ENCODE assay signal across 9 mouse cellular contexts in the genomic region with DNA sequence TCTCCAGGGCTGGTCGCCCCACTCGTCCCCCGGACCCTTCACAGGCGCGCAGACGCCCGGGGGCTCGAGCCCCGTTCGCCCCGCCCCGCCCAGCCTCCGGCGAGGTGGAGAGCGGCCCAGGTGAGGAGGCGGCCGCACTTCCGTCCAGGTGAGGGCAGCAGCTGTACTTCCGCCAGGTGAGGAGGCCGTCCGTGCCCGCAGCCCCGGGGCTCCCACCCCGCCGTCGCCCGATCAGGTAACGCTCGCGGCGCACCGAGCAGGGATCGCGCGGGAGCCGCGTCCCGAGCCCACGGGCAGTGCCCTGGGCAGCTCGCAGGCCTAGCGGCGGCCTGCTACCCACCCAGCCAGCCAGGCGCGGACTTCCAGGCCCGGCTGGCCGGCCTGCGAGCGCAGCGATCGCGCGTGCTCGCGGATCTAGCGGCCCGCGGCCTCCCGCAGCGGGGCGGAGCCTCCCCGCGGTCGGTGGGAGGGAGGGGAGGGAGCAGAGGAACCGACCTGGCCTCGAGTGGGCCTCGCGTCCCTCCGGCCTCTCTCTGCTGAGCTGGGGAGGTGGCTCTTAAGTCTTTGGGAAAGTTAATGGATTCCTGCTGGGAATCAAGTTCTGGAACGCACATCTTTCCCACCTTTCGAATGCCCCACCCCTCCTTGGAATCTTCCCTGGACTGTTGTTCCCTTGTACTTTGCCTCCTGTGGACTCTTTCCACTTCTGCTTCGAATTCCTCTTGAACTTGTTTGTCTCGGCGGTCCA. TPM values are rescaled to one million over a fixed set of nuclear protein-coding genes. Genes with fewer than 3 reads are reported as not detected.
DNase-seq lines count a peak whose midpoint lies in the region; ATAC-seq lines count a peak whose summit lies in the region.
"Had no signal": no experiment of that assay in that cellular context is flagged by ENCODE, and none has a peak within 500 bp of the region (broad histone marks: within the 10 kb centered on the region; RNA-seq: fewer than 3 reads in every experiment).

Patj (plus strand) TSS at position 96 of the 748 bp plus-strand sequence.

- H3K4me1 ChIP-seq in forebrain, embryonic 13.5 days, result no peaks in the 10 kb centered on the region; the same call in 1 of the 2 replicates
- peaks cover 5% of the 10 kb centered on the region for H3K4me1 ChIP-seq in heart, embryonic 16.5 days (ENCODE audit: control insufficient read depth, insufficient read depth, low read length)
- H3K4me1 ChIP-seq in liver, embryonic 12.5 days, result peaks cover 10% of the 10 kb centered on the region; the same call in 1 of the 2 replicates
- H3K4me1 ChIP-seq in stomach, embryonic 15.5 days, result peaks cover 3% of the 10 kb centered on the region; the same call in 1 of the 2 replicates

- 1% methylated on average over 55 of the region's 73 CpGs for WGBS in forebrain, embryonic 13.5 days
- 1% methylated on average over 62 of the region's 73 CpGs for WGBS in heart, embryonic 16.5 days
- WGBS in liver, embryonic 12.5 days (ENCODE audit: insufficient replicate concordance), result 3% methylated on average over 73 of the region's 73 CpGs
- WGBS in stomach, embryonic 15.5 days, result under 1% methylated on average over 73 of the region's 73 CpGs

- H3K27me3 ChIP-seq in forebrain, embryonic 13.5 days, result no peaks in the 10 kb centered on the region
- H3K27me3 ChIP-seq in heart, embryonic 16.5 days (ENCODE audit: control insufficient read depth, insufficient read depth, low read length), result no peaks in the 10 kb centered on the region
- peaks cover 20% of the 10 kb centered on the region for H3K27me3 ChIP-seq in liver, embryonic 12.5 days (replicated peaks)
- H3K27me3 ChIP-seq in stomach, embryonic 15.5 days (replicated peaks), result no peaks in the 10 kb centered on the region
- H3K27me3 ChIP-seq: CH12.LX had no signal

- H3K9ac ChIP-seq in forebrain, embryonic 13.5 days, result peak within 1 kb of the TSS; percentile 95
- H3K9ac ChIP-seq in heart, embryonic 16.5 days (ENCODE audit: low read length), result peak within 1 kb of the TSS; percentile 99
- peak within 1 kb of the TSS; percentile 74 for H3K9ac ChIP-seq in liver, embryonic 12.5 days
- peak within 1 kb of the TSS; percentile 93 for H3K9ac ChIP-seq in stomach, embryonic 15.5 days

- DNase-seq in B cell, adult 2 months, result peak; percentile 60 to 65
- DNase-seq in brain, adult 2 months (ENCODE audit: low read depth, low spot score), result peak; percentile 85
- DNase-seq in kidney, postnatal 25 days, result peak; percentile 72 to 91
- DNase-seq in neural tube, embryonic 10.5 days (ENCODE audit: extremely low spot score, low spot score), result peak; percentile 60

- H3K36me3 ChIP-seq in forebrain, embryonic 13.5 days (ENCODE audit: poor library complexity, severe bottlenecking), result no peaks in the 10 kb centered on the region
- H3K36me3 ChIP-seq in heart, embryonic 16.5 days (ENCODE audit: control insufficient read depth, insufficient read depth), result no peaks in the 10 kb centered on the region
- no peaks in the 10 kb centered on the region for H3K36me3 ChIP-seq in liver, embryonic 12.5 days
- H3K36me3 ChIP-seq in stomach, embryonic 15.5 days, result no peaks in the 10 kb centered on the region

- peak within 1 kb of the TSS; percentile 81 for H3K4me2 ChIP-seq in forebrain, embryonic 13.5 days
- peak within 1 kb of the TSS; percentile 96 for H3K4me2 ChIP-seq in heart, embryonic 16.5 days (ENCODE audit: low read depth, low read length)
- H3K4me2 ChIP-seq in liver, embryonic 12.5 days, result peak within 1 kb of the TSS; percentile 89
- peak within 1 kb of the TSS; percentile 69 for H3K4me2 ChIP-seq in stomach, embryonic 15.5 days

- H3K4me3 ChIP-seq in forebrain, embryonic 13.5 days, result peak within 1 kb of the TSS; percentile 85
- H3K4me3 ChIP-seq in heart, embryonic 16.5 days (ENCODE audit: low read length), result peak within 1 kb of the TSS; percentile 91
- H3K4me3 ChIP-seq in liver, embryonic 12.5 days, result peak within 1 kb of the TSS; percentile 65
- peak within 1 kb of the TSS; percentile 84 for H3K4me3 ChIP-seq in stomach, embryonic 15.5 days (replicated peaks)

- ATAC-seq in forebrain, embryonic 13.5 days, result peak; percentile 91
- peak; percentile 85 for ATAC-seq in heart, embryonic 16.5 days (replicated peaks; ENCODE audit: extremely low read depth, insufficient read depth, low FRiP score)
- ATAC-seq in liver, embryonic 12.5 days, result peak; percentile 55; the same call in 1 of the 2 replicates
- ATAC-seq in stomach, embryonic 15.5 days (ENCODE audit: insufficient read depth, low FRiP score, low read depth), result peak; percentile 84

- no peaks in the 10 kb centered on the region for H3K9me3 ChIP-seq in forebrain, embryonic 13.5 days (replicated peaks)
- no peaks in the 10 kb centered on the region for H3K9me3 ChIP-seq in heart, embryonic 16.5 days (replicated peaks; ENCODE audit: control insufficient read depth, low read length)
- H3K9me3 ChIP-seq in liver, embryonic 12.5 days (replicated peaks), result no peaks in the 10 kb centered on the region
- no peaks in the 10 kb centered on the region for H3K9me3 ChIP-seq in stomach, embryonic 15.5 days

- H3K27ac ChIP-seq in forebrain, embryonic 13.5 days, result peak within 1 kb of the TSS; percentile 73
- H3K27ac ChIP-seq in heart, embryonic 16.5 days (ENCODE audit: low read length), result peak within 1 kb of the TSS; percentile 84
- 0 out of 2 replicates have a peak within 1 kb of the TSS, but pooled peaks have one; percentile 1 for H3K27ac ChIP-seq in liver, embryonic 12.5 days
- peak within 1 kb of the TSS; percentile 77 for H3K27ac ChIP-seq in stomach, embryonic 15.5 days

RNA-seq across cellular contexts. Expression of gene Patj, which starts in this region (rescaled TPM):
- 10.6 and 10.7 TPM in 2 replicates for polyA plus RNA-seq in forebrain, embryonic 13.5 days (2015; fragmentation: Nextera tagmentation; extraction: Ambion mirVana)
- polyA plus RNA-seq in heart, embryonic 16.5 days (2015; fragmentation: Nextera tagmentation; extraction: Ambion mirVana), result 7.6 and 8.9 TPM in 2 replicates
- polyA plus RNA-seq in liver, embryonic 12.5 days (2016; fragmentation: Nextera tagmentation; extraction: Ambion mirVana), result 2.4 and 2.8 TPM in 2 replicates
- polyA plus RNA-seq in stomach, embryonic 15.5 days (2015; fragmentation: Nextera tagmentation; extraction: Ambion mirVana), result 17.1 and 20.0 TPM in 2 replicates

Comparison
In these comparisons a context has a peak if more than half of its experiments do, and no peak if none do; other contexts are left out.
1. Peak in every context shown above with its lines: DNase-seq, ATAC-seq, H3K4me3 ChIP-seq and H3K27ac ChIP-seq.
2. H3K27ac ChIP-seq: peak in every context shown above with its lines; median percentile 84 in heart, embryonic 16.5 days; 77 in stomach, embryonic 15.5 days; 73 in forebrain, embryonic 13.5 days; 1 in liver, embryonic 12.5 days.